Mouse (Mus musculus) thymus, postnatal 4 days (tissue): Measurements from ENCODE around the gene Nav3.
A peak's percentile ranks its signal among the peaks of the same experiment; 100 is the strongest.
"Not testable (repeated sequence)": the region's sequence is repeated elsewhere in the genome, so short reads cannot be mapped to it uniquely, and the experiment has no call there.

ENCODE experiments used
- DNase-seq: peaks from one replicate; pipeline ENCODE4 v3.0.0; 2021

Gene Nav3

DNA sequence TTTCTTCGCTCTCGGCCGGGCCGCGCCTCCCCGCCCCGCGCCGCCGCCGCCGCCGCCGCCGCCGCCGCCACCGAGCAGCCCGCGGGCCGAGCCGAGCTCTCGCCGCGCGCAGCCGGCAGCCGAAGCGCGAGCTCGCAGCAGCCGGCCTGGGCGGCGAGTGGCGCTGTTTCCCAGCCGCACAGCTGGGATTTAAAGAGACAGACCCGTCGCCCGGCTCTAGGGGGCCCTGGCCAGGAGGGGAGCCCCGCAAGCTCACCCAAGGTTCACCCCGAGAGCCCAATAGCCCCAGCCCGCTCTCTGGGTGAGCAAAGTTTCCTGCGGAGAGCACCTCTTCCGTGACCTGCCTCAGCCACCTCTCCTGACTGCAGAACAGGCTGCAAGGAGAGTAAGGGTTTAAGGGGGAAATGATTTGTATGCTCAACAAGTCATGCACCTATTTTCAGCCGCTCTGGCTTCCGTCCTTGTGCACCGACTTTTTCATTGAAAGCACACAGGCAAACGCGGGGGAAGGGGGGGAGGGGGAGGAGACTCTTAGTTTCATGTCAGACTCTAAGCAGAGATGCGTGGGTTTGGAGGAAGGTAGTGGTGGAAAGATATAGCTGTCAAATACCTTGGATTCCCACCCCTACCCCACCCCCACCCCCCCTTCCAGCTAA is at the start of gene Nav3:
Gene Nav3, minus strand, starts transcription at position 367 of the 656 bp plus-strand sequence.
- peak; percentile 34 for DNase-seq

- DNase-seq: no peak
Observed at GRCm38 (mm10) chr10:110485306-110485705, 29.3 kb upstream of the Nav3 start.

DNA sequence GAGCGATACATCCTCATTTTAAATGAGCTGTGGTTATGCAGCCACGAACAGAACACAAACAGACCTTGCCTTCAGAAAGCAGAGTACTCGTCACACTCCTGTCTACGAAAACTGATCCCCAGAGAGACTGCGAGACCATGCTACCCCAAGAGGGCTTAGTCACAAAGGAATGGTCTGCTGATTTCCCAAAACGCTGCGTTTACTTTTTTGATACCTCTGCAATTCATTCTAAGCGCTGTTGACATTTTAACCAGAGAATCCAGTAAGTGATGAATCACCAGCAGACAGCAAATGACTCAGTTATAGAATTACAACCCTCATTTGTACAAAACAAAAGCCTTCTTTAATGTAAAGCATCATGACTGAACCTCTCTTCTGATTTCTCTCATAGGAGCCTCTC is 28.8 kb upstream of the Nav3 start:
- no peak for DNase-seq

GRCm38 (mm10) chr10:110479189-110479588 is 23.2 kb upstream of the Nav3 start:
- no peak for DNase-seq

DNA sequence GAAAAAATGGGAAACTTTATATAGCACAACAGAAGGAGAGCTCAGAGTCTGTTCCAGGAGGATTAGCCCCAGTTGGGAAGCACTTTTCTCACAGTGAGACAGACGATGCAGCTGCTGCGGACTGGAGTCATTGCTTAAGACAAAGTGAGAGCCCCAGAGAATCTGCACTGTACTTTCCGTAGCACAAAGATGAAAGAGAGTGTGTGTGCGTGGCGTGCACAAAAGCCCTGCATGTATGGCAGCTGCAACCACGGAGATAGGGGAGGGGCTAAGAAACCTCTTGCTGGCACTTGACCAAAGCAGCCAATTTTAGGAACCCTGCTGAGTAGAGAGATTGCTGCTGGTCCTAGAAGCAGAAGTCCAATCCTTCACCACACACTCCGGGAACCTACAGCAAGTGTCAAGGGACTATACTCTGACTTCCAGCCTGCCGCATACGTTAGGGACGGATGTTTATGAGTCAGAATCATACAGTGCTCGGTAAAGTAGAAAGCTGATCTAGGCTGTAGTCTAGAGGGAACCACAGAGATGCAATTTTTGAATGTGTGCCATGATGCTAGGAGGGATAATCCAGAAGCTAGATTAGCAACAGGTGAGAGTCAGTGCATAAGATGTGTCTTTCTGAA is 21.8 kb upstream of the Nav3 start:
- no peak for DNase-seq

DNA sequence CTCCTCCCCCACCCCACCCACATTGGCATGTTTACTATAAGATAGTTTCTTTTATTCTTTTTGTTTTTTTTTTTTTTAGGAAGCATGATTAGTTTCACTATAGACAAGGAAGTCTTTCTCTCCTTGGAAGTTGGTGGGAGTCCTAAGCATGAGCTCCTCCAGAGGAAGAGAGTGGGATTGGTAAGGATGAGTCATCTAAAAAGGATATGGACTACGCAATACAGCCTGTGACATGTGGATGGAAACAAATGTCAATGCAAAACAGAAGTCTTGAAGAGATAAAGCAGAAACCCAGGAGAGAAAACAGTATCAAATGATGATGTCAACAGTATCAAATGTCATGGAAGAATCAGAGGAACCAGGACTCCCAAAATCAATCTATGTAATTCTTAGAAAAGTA is 18.1 kb upstream of the Nav3 start:
- no peak for DNase-seq

DNA sequence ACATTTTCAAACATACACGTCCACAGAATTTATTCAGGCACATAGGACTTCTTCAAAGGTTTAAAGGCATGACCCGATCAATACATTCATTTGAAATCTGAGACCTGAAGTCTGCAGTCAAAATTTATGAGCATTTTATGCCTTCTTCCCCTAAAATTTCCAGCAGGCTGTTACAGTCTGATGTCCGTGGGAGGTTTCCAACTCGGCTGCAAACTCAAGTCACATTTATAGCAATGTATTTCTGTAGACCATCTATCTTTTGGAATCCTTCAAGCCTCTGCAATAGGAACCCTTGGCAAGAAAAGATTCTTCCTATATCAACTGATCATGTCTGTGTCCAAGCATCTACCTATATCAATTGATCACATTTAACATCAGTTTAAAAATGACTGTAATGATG is 13.4 kb upstream of the Nav3 start:
- DNase-seq: no peak

- no peak for DNase-seq
Observed at GRCm38 (mm10) chr10:110455063-110455837, 754 bp downstream of the Nav3 start.

- DNase-seq: no peak
Observed at GRCm38 (mm10) chr10:110453566-110453965, 2.4 kb downstream of the Nav3 start.

DNA sequence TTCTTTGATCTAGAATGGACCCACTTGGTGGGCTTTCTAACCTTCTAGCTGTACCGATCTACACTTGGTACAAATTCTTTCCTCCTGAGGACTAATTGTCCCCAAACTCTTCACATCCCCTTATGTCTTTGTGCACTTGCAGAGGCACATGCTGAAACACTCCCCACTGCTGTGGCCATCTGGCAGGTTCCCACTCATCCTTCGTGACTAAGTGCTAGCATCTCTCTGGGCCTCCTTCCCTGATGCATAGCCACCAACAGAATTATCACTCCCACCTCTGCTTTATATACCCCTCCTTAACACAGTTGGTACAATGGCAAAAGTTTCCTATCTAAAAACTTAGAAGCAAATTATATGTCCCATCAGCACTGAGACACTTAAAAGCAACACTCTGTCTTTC is 15.6 kb downstream of the Nav3 start:
- no peak for DNase-seq

GRCm38 (mm10) chr10:110431078-110431477 is 24.9 kb downstream of the Nav3 start:
- DNase-seq: no peak

DNA sequence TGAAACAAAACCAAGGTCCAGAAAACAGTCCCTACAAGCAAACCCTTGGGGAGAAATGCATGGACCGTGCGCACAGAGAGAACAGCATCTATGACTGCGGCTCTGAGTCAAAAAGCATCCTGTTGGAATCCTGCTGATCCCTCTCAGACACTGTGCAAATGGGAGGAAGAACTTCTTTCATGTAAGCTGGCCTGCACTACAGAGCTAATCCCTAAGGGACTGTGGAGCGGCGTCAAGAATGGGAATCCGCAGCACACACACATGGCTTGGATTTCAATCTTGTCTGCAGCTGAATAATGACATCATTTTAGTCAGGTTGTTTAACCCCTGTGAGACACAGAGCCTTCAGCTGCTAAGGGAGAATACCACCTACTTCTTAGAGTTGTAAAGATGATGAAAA is 26.4 kb downstream of the Nav3 start:
- no peak for DNase-seq

DNA sequence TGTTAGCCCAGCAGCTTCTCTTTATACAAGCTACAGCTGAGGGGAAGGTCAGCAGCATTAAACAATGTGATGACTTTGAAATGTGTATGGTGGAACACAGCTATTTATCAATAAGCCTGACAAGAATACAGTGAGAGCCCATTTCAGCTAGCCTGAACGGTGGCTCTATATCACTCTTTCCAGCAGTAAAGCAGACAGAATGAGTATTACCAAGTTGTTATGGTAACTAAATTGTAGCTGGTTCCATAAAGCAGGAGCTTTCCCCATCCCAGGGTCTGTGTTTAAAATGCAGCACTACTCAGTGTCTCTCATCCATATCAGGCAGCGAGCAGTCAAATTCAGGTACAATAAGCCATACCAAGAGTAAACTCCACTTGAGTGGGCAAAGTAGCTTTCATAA is 27.0 kb downstream of the Nav3 start:
- no peak for DNase-seq

GRCm38 (mm10) chr10:110421533-110421932 is 34.5 kb downstream of the Nav3 start:
- no peak for DNase-seq

GRCm38 (mm10) chr10:110417003-110417402 is 39.0 kb downstream of the Nav3 start:
- DNase-seq: no peak

- DNase-seq: no peak
Observed at GRCm38 (mm10) chr10:110415624-110416023, 40.4 kb downstream of the Nav3 start.

DNA sequence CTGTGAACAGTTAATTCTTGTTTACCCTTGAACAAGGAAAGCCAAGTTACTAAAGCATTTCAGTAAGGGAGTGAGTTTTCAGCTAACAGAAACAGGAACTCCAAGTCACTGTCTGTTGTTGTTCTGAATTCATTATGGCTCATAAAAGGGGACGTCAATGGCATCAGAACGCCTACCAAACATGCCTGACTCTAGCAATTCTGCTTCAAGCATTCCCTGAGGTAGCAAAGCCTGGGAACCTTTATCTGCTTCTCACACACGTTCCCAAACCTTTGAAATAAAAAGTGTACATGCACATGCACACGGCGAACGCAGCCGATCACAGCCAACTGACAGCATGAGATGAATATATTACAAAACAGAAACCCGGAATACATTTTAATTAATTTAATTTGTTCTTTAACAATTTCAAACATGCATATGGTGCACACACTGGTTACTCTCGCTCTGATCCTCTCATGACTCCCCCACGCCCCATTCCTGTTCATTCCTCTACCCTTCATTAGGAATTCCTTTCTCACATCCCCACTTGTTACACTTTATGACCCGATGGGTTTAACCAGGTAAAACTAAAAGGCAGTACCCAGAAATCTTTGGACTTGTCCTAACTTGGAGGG is 42.6 kb downstream of the Nav3 start:
- DNase-seq: no peak

DNA sequence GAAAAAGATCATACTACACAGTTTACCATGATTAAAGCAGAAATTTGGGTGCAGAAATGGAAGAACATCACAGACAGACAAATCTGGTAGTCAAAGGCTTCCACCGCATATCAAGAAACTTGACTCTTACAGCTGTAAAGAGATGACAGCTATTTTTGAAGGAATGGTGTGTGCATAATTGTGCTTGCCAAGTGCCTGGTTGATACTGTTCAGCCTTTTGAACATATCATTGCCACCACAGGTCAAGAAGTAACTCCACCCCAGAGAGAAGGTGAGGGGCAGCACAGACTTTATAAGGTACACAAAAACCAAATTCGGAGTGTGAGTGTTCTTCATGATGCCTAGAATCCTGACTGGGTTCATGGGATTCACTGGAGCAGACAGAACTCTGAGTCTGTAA is 53.1 kb downstream of the Nav3 start:
- no peak for DNase-seq

DNA sequence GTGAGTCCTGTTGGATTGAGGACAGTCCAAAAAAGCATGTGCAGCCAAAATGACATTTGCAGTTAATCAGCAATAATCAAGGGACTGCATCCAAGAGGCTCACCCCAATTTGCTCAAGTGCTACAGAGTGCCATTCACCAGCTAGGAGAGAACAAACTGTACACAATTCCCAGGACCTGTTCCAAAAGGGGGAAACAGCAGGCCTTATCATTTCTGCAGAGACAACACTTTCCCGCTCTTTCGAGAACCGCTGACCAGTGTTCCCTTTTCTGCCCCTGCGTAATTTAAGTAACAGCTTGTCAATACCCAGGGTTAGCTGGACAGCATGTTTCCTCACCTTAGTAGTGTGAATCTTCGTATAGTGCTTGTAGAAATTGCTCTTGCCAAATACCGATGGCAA is 55.4 kb downstream of the Nav3 start:
- no peak for DNase-seq

DNA sequence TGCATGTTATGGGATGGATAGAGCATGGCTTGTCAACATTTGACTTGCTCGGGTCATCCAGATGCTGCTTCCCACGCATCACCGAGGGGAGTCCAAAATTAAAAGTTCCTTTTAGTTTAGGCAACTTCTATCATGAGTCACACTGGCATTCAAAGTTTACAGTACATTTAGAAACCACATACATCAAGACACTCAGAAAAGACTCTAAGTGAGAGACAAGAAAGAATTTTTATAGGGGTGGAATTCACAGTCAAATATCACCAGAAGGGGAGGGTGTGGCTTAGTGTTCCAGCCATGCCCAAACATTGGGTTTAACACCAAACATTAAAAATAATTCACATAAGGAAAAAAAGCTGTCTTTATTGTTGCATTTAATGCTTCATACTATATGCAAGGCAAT is 57.4 kb downstream of the Nav3 start:
- no peak for DNase-seq

DNA sequence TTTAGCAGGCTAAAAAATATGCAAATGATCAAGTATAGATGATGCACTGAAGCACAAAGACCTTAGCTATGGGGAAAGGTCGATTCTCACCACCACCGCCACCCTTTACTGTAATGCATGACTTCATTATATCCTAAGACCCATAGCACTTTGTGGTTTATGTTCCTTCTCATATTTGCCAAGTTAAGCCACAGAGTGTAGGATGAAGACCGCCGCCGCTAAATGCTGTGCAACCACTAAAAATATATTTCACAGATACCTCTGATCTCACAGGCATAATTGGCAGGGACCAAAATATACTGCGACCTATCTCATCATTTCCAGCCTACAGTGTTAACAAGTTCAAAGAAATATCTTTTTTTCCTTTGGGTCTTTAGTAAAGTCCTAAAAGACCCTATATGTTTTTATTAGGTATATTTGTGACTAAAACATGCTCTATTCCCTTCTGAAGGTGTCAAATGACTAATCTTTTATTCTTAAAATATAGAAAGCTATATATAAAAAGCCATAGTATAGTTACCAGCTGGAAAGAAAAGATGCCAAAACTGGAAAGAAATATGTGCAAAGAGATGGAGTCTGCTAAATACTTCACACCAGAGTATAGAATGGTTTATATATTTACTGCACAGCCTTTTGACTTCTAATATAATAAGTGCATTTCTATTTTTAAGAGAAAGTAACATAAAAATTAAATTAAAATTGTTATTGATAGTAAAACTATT is 69.4 kb downstream of the Nav3 start:
- no peak for DNase-seq

DNA sequence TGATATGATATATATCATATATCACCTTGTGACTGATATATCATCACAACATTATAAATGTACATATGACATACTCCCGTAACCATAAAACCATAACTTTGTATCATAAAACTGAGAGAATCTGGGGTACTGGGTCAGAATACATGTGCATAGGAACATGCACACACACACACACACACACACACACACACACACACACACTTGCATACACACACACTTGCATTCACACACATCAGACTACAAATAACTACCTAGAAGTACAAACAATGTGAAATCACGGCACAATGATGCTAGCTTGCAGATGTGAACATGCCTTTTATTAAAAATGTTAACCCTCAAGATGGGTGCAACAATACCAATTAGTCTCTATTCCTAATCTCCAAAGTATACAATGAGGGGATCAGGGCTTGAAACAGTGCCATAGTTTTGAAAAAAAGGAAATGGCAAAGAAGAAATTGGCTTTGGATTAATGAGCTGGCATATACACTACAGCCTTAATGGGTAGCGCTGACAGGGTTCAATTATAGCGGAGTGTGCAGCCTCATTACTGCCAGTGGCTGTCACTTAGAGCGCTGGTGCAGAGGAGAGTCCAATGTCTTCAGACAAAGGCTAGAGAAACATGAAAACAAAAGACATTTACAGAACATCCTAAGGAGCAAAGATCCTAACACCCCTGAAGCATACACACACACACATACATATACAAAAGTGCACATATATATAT is 72.3 kb downstream of the Nav3 start:
- DNase-seq: not testable (repeated sequence)
